Mouse (Mus musculus) C2C12 (cell line): ENCODE results near the gene Dcbld2.

Experiments used
- CEBPB ChIP-seq: IDR thresholded peaks from one replicate; pipeline ENCODE4 v1.6.1; 2011; ENCODE audit warnings: low read depth, mild to moderate bottlenecking, control low read depth, moderate library complexity
- CTCF ChIP-seq: IDR thresholded peaks from one replicate; pipeline ENCODE4 v1.5.1; 2011; ENCODE audit not compliant: control insufficient read depth, insufficient read depth, insufficient read length
- MAX ChIP-seq: IDR thresholded peaks from one replicate; pipeline ENCODE4 v1.6.1; 2011; ENCODE audit warnings: mild to moderate bottlenecking, control low read depth

- TF ChIP-seq CTCF: no peak
- TF ChIP-seq CEBPB: no peak
- TF ChIP-seq MAX: no peak
Measured at GRCm38 (mm10) chr16:58501760-58502301, 93.6 kb downstream of the Dcbld2 start.
